Mouse (Mus musculus): ENCODE results near the gene Vsig10. TPM values are rescaled to one million over a fixed set of nuclear protein-coding genes. Genes with fewer than 3 reads are reported as not detected.

Gene Vsig10
- polyA plus RNA-seq, 1 experiment: 5.2 TPM

GRCm38 (mm10) chr5:117361590-117361989 lies 42.7 kb downstream of the Vsig10 start:
- Histone ChIP-seq H3K36me3 (ENCODE audit: control insufficient read depth, insufficient read depth) (peaks cover 28% of the 10 kb centered on the region), H3K27me3 (ENCODE audit: control insufficient read depth, insufficient read depth, insufficient read length) (no peaks in the 10 kb centered on the region)
- TF ChIP-seq CEBPB (IDR thresholded peaks at IDR 0.05; ENCODE audit: low read depth) (no peak), MYOG (IDR thresholded peaks at IDR 0.05; ENCODE audit: control insufficient read depth, extremely low read depth, insufficient read length) (no peak), USF1 (IDR thresholded peaks at IDR 0.05; ENCODE audit: low read depth) (no peak), MYOD1 (IDR thresholded peaks at IDR 0.05; ENCODE audit: control insufficient read depth, insufficient read length, low read depth) (no peak), CTCF (IDR thresholded peaks at IDR 0.05; ENCODE audit: control insufficient read depth, insufficient read depth, insufficient read length) (no peak), MAX (IDR thresholded peaks at IDR 0.05) (no peak), FOSL1 (IDR thresholded peaks at IDR 0.05; ENCODE audit: insufficient read depth, low read length, poor library complexity, severe bottlenecking) (no peak)

GRCm38 (mm10) chr5:117363066-117363782 lies 44.3 kb downstream of the Vsig10 start:
- no peak for TF ChIP-seq CTCF (IDR thresholded peaks at IDR 0.05; ENCODE audit: control insufficient read depth, insufficient read depth, insufficient read length)
- peak; percentile 53 for TF ChIP-seq MYOD1 (IDR thresholded peaks at IDR 0.05; ENCODE audit: control insufficient read depth, insufficient read length, low read depth)
- no peak for TF ChIP-seq USF1 (IDR thresholded peaks at IDR 0.05; ENCODE audit: low read depth)
- no peak for TF ChIP-seq CEBPB (IDR thresholded peaks at IDR 0.05; ENCODE audit: low read depth)
- no peak for TF ChIP-seq MYOG (IDR thresholded peaks at IDR 0.05; ENCODE audit: control insufficient read depth, extremely low read depth, insufficient read length)
- TF ChIP-seq FOSL1 (IDR thresholded peaks at IDR 0.05; ENCODE audit: insufficient read depth, low read length, poor library complexity, severe bottlenecking): peak; percentile 94
- peak; percentile 12 for TF ChIP-seq MAX (IDR thresholded peaks at IDR 0.05)
- H3K79me3 ChIP-seq (ENCODE audit: low read depth): peaks cover 66% of the 10 kb centered on the region
- H3ac ChIP-seq (ENCODE audit: control insufficient read depth, insufficient read length, low read depth): no peak overlapping the region
- H3K79me2 ChIP-seq (ENCODE audit: control insufficient read depth, insufficient read depth): peaks cover 89% of the 10 kb centered on the region
- no peaks in the 10 kb centered on the region for H3K27me3 ChIP-seq (ENCODE audit: control insufficient read depth, insufficient read depth, insufficient read length)
- peaks cover 39% of the 10 kb centered on the region for H3K36me3 ChIP-seq (ENCODE audit: control insufficient read depth, insufficient read depth)
- no peak overlapping the region for H3K4me3 ChIP-seq (ENCODE audit: insufficient read depth, poor library complexity, severe bottlenecking)

More at GRCm38 (mm10) chr5:117361590-117361989, 42.7 kb downstream of the Vsig10 start:
- Histone ChIP-seq H3K4me3 (ENCODE audit: insufficient read depth, poor library complexity, severe bottlenecking) (no peak overlapping the region), H3K79me2 (ENCODE audit: control insufficient read depth, insufficient read depth) (peaks cover 83% of the 10 kb centered on the region), H3K79me3 (ENCODE audit: low read depth) (peaks cover 64% of the 10 kb centered on the region), H3ac (ENCODE audit: control insufficient read depth, insufficient read length, low read depth) (no peak overlapping the region)

GRCm38 (mm10) chr5:117364821-117365220 lies 45.9 kb downstream of the Vsig10 start:
- Histone ChIP-seq H3ac (ENCODE audit: control insufficient read depth, insufficient read length, low read depth) (no peak overlapping the region), H3K4me3 (ENCODE audit: insufficient read depth, poor library complexity, severe bottlenecking) (no peak overlapping the region), H3K79me2 (ENCODE audit: control insufficient read depth, insufficient read depth) (peaks cover 94% of the 10 kb centered on the region), H3K36me3 (ENCODE audit: control insufficient read depth, insufficient read depth) (peaks cover 53% of the 10 kb centered on the region), H3K27me3 (ENCODE audit: control insufficient read depth, insufficient read depth, insufficient read length) (no peaks in the 10 kb centered on the region), H3K79me3 (ENCODE audit: low read depth) (peaks cover 62% of the 10 kb centered on the region)
- no peak for TF ChIP-seq FOSL1 (IDR thresholded peaks at IDR 0.05; ENCODE audit: insufficient read depth, low read length, poor library complexity, severe bottlenecking)
- no peak for TF ChIP-seq USF1 (IDR thresholded peaks at IDR 0.05; ENCODE audit: low read depth)
- no peak for TF ChIP-seq CEBPB (IDR thresholded peaks at IDR 0.05; ENCODE audit: low read depth)
- no peak for TF ChIP-seq MYOD1 (IDR thresholded peaks at IDR 0.05; ENCODE audit: control insufficient read depth, insufficient read length, low read depth)
- TF ChIP-seq CTCF (IDR thresholded peaks at IDR 0.05; ENCODE audit: control insufficient read depth, insufficient read depth, insufficient read length): no peak
- TF ChIP-seq MAX (IDR thresholded peaks at IDR 0.05): no peak
- TF ChIP-seq MYOG (IDR thresholded peaks at IDR 0.05; ENCODE audit: control insufficient read depth, extremely low read depth, insufficient read length): no peak

GRCm38 (mm10) chr5:117365904-117366561 lies 47.1 kb downstream of the Vsig10 start:
- H3K36me3 ChIP-seq (ENCODE audit: control insufficient read depth, insufficient read depth): peaks cover 61% of the 10 kb centered on the region
- TF ChIP-seq MYOD1 (IDR thresholded peaks at IDR 0.05; ENCODE audit: control insufficient read depth, insufficient read length, low read depth) (no peak), USF1 (IDR thresholded peaks at IDR 0.05; ENCODE audit: low read depth) (no peak)

GRCm38 (mm10) chr5:117367206-117367605 lies 48.3 kb downstream of the Vsig10 start:
- Histone ChIP-seq H3K4me3 (ENCODE audit: insufficient read depth, poor library complexity, severe bottlenecking) (no peak overlapping the region), H3K36me3 (ENCODE audit: control insufficient read depth, insufficient read depth) (peaks cover 72% of the 10 kb centered on the region), H3K79me2 (ENCODE audit: control insufficient read depth, insufficient read depth) (peaks cover 73% of the 10 kb centered on the region), H3ac (ENCODE audit: control insufficient read depth, insufficient read length, low read depth) (no peak overlapping the region), H3K79me3 (ENCODE audit: low read depth) (peaks cover 45% of the 10 kb centered on the region), H3K27me3 (ENCODE audit: control insufficient read depth, insufficient read depth, insufficient read length) (no peaks in the 10 kb centered on the region)
- TF ChIP-seq USF1 (IDR thresholded peaks at IDR 0.05; ENCODE audit: low read depth) (no peak), FOSL1 (IDR thresholded peaks at IDR 0.05; ENCODE audit: insufficient read depth, low read length, poor library complexity, severe bottlenecking) (no peak), MYOG (IDR thresholded peaks at IDR 0.05; ENCODE audit: control insufficient read depth, extremely low read depth, insufficient read length) (no peak), CEBPB (IDR thresholded peaks at IDR 0.05; ENCODE audit: low read depth) (no peak), CTCF (IDR thresholded peaks at IDR 0.05; ENCODE audit: control insufficient read depth, insufficient read depth, insufficient read length) (no peak), MYOD1 (IDR thresholded peaks at IDR 0.05; ENCODE audit: control insufficient read depth, insufficient read length, low read depth) (no peak), MAX (IDR thresholded peaks at IDR 0.05) (no peak)

More at GRCm38 (mm10) chr5:117365904-117366561, 47.1 kb downstream of the Vsig10 start:
- Histone ChIP-seq H3K79me2 (ENCODE audit: control insufficient read depth, insufficient read depth) (peaks cover 85% of the 10 kb centered on the region), H3K4me3 (ENCODE audit: insufficient read depth, poor library complexity, severe bottlenecking) (no peak overlapping the region), H3K27me3 (ENCODE audit: control insufficient read depth, insufficient read depth, insufficient read length) (no peaks in the 10 kb centered on the region), H3ac (ENCODE audit: control insufficient read depth, insufficient read length, low read depth) (no peak overlapping the region), H3K79me3 (ENCODE audit: low read depth) (peaks cover 56% of the 10 kb centered on the region)
